Mouse (Mus musculus) liver, embryonic 11.5 days (tissue): ENCODE data around the gene Sytl2. TPM values are rescaled to one million over a fixed set of nuclear protein-coding genes. Genes with fewer than 3 reads are reported as not detected.

Experiments used
- ATAC-seq: fragments of 200-750 bp; cut with Nextera tagmentation; replicated peaks from 2 replicates; pipeline ENCODE4 v1.8.0; 2017; ENCODE audit warnings: moderate number of reproducible peaks, mild to moderate bottlenecking, moderate TSS enrichment, moderate library complexity; ENCODE audit not compliant: low FRiP score
- DNase-seq: peaks from one replicate; pipeline ENCODE4 v3.0.0-alpha.2; 2017; ENCODE audit warnings: low spot score
- H3K27ac ChIP-seq: fragments of 300-500 bp; sonication (generic); 2 replicates; pipeline ENCODE4 v1.5.1; 2014; ENCODE audit warnings: mild to moderate bottlenecking, low read depth, low read length, control low read depth
- H3K27me3 ChIP-seq: fragments of 300-500 bp; sonication (generic); replicated peaks from 2 replicates; pipeline ENCODE4 v1.6.1; 2014; ENCODE audit warnings: low read length, mixed read lengths; ENCODE audit not compliant: control insufficient read depth, insufficient read depth
- H3K36me3 ChIP-seq: fragments of 300-500 bp; sonication (generic); 2 replicates; pipeline ENCODE4 v1.6.1; 2014; ENCODE audit warnings: mild to moderate bottlenecking, low read length, moderate library complexity, mixed read lengths; ENCODE audit not compliant: control insufficient read depth, insufficient read depth
- H3K4me1 ChIP-seq: fragments of 300-500 bp; sonication (generic); replicated peaks from 2 replicates; pipeline ENCODE4 v1.6.1; 2014; ENCODE audit warnings: low read length, mixed read lengths; ENCODE audit not compliant: control insufficient read depth, insufficient read depth
- H3K4me2 ChIP-seq: fragments of 300-500 bp; sonication (generic); 2 replicates; pipeline ENCODE4 v1.6.1; 2014; ENCODE audit warnings: mild to moderate bottlenecking, control low read depth, moderate library complexity
- H3K4me3 ChIP-seq: fragments of 300-500 bp; sonication (generic); 2 replicates; pipeline ENCODE4 v1.5.1; 2014; ENCODE audit warnings: low read depth, low read length, control low read depth
- H3K9ac ChIP-seq: fragments of 300-500 bp; sonication (generic); 2 replicates; pipeline ENCODE4 v1.6.1; 2014; ENCODE audit warnings: low read depth, low read length, control low read depth
- H3K9me3 ChIP-seq: fragments of 300-500 bp; sonication (generic); 2 replicates; pipeline ENCODE4 v1.6.1; 2016; ENCODE audit warnings: low read length, inconsistent platforms, mixed read lengths; ENCODE audit not compliant: control insufficient read depth
- whole genome bisulfite sequencing: fragments of 180-500 bp; shearing (Covaris S2); extraction: QIAGEN DNeasy Blood & Tissue Kit; methylation state at CpG from one replicate; pipeline ENCODE4 v1.1.7; 2014; 5-methylcytosine and 5-hydroxymethylcytosine counted together
- polyA plus RNA-seq: library from polyadenylated mRNA; unstranded; fragments of >200 nt; fragmentation: Nextera tagmentation; extraction: Ambion mirVana; gene quantifications from 2 replicates; pipeline ENCODE4 v1.2.1, GENCODE M21; 2014

The Sytl2 gene
- polyA plus RNA-seq, 1 experiment from 2014 or later: 1.9 TPM

DNA sequence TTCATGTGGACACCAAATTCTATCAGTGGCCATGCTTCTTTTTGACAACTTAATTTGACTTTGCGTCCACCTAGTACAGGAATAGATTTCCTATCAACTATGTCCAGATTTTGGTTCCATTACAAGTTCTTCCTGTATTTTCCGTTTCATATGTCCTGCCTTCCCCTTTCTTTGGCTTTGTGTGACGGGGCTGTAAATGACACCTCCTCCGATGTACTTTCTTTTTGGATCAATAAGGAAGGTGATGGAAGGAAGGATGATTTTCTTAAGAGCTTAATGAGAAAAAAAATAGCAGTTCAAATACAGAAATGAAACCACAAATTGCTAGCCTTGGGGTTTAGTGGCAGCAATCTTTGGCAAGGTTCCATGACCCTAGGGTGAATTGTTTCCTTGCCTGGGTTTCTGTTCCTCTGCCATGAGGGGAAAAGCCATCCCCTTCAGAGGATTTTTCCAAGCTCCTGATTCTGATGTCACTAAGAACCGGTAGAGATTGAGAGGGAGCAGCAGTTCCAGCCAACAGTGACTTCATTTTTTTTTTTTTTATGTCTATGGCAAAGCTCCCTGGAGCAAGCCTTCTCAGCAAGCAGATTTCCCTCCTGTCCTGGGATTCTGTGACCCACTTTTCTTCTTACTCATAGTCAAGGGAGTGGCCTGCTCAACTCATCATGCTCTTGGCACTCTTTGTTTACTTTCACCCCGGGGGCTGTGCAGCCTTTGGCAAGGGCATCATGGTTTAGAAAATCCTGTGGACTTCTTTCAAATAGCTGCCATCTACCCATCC is 68.2 kb downstream of the Sytl2 start:
- Histone ChIP-seq H3K4me1 (no peaks in the 10 kb centered on the region), H3K4me3 (no peak overlapping the region), H3K9me3 (no peaks in the 10 kb centered on the region), H3K27me3 (no peaks in the 10 kb centered on the region), H3K9ac (no peak overlapping the region), H3K4me2 (no peak overlapping the region), H3K36me3 (no peaks in the 10 kb centered on the region), H3K27ac (no peak overlapping the region)
- DNase-seq (no peak), ATAC-seq (no peak)
- WGBS: 69% methylated on average over 6 of the region's 6 CpGs

DNA sequence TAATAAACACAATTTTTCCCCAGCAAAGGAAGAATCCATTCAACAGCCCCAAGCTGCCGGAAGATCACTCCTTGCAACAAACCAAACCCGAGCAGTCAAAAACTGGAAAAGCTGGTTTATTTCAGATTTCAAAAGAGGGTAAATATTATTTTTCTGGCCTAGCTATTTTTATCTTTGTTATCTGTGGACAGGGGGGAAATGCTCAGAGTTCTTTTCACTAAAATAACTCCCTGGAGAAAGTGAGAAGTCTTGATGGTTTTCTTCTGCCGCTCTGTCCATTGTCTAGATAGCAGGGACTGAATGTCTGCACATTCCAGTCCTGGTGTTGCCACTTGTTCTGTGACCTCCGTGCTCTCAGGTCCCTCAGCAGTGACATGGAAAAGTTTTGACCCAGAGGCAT is 70.8 kb downstream of the Sytl2 start:
- WGBS: 68% methylated on average over 4 of the region's 4 CpGs
- H3K27ac ChIP-seq: no peak overlapping the region
- DNase-seq: no peak
- H3K9ac ChIP-seq: no peak overlapping the region
- no peak overlapping the region for H3K4me3 ChIP-seq
- H3K27me3 ChIP-seq: no peaks in the 10 kb centered on the region
- no peak for ATAC-seq
- H3K36me3 ChIP-seq: no peaks in the 10 kb centered on the region
- no peak overlapping the region for H3K4me2 ChIP-seq
- H3K4me1 ChIP-seq: no peaks in the 10 kb centered on the region
- no peaks in the 10 kb centered on the region for H3K9me3 ChIP-seq

DNA sequence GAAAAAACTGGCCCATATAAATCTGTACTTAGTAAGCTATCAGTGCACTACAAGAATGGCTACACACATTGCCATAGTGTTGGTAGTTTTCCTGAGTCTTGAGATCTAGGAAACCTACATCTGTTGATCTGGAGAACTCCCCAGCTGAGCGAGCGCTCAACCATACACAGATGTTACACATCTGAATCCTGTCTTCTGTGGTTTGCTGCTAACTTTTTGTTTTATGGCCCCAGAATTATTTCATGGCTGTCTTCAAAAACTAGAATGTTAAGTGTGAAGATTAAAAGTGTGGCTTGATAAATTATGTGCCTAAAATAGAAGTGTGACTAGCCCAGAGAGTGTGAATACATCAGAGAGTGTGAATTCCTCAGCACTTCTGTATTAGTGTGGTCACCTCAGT is 82.4 kb downstream of the Sytl2 start:
- Histone ChIP-seq H3K4me1 (peaks cover 4% of the 10 kb centered on the region; the same call in 1 of the 2 replicates), H3K9ac (no peak overlapping the region), H3K27ac (no peak overlapping the region), H3K4me3 (no peak overlapping the region), H3K4me2 (no peak overlapping the region), H3K9me3 (no peaks in the 10 kb centered on the region), H3K27me3 (no peaks in the 10 kb centered on the region), H3K36me3 (no peaks in the 10 kb centered on the region)
- no peak for ATAC-seq
- DNase-seq: no peak
- 94% methylated on average over 2 of the region's 2 CpGs for WGBS

DNA sequence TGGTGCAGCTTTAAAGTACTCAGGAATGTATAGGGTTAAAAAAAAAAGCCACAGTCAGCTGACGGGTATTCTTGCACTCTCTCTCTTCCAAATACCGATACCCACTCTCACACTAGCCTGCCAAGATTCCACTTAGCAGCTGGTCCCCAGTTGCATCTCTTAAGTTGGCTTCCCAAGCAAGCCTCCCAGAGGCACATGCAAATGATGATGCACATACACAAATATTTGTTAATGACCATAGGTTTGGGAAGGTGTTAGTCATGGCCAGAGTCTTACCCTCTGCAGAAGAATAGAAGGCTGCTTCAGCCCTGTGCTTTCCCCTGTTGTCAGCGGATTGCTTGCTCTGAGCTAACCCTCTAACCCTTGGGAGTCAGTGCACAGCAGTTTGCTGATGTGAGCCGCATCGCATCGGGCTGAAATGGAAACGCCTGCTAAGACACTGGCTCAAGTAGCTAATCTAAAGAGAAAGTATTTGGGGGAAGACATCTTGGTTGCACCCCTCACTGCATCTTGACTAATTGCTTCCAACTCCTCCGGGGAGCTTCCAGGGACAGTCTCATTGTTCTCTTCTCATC is 84.9 kb downstream of the Sytl2 start:
- Histone ChIP-seq H3K27me3 (no peaks in the 10 kb centered on the region), H3K9ac (no peak overlapping the region), H3K4me1 (peaks cover 4% of the 10 kb centered on the region; the same call in 1 of the 2 replicates), H3K9me3 (no peaks in the 10 kb centered on the region), H3K4me2 (no peak overlapping the region), H3K36me3 (no peaks in the 10 kb centered on the region), H3K4me3 (no peak overlapping the region), H3K27ac (no peak overlapping the region)
- 22% methylated on average over 8 of the region's 8 CpGs for WGBS
- no peak for DNase-seq
- no peak for ATAC-seq

DNA sequence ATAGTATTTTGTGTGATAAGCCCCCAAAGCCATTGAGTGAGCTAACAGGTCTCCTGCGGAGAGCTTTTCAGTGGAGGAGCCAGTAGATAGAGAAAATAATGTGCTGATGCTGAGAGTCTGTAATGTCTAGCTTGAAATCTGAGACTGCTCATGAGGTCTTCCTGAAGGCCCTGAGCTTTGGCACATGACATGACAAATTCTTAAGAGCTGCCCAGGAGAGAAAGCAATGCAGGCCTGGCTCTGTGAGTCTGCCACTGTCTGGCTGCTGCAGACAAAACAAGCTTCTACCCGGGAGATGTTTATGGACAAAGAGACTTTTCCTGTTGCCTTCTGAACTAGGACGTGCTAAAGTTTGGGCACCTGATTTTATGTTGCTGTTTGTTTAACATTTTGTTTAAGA is 87.7 kb downstream of the Sytl2 start:
- Histone ChIP-seq H3K9me3 (no peaks in the 10 kb centered on the region), H3K27ac (no peak overlapping the region), H3K4me1 (peaks cover 4% of the 10 kb centered on the region; the same call in 1 of the 2 replicates), H3K4me3 (no peak overlapping the region), H3K4me2 (no peak overlapping the region), H3K27me3 (no peaks in the 10 kb centered on the region), H3K36me3 (no peaks in the 10 kb centered on the region), H3K9ac (no peak overlapping the region)
- WGBS: 52% methylated on average over 3 of the region's 3 CpGs
- ATAC-seq (no peak), DNase-seq (no peak)

DNA sequence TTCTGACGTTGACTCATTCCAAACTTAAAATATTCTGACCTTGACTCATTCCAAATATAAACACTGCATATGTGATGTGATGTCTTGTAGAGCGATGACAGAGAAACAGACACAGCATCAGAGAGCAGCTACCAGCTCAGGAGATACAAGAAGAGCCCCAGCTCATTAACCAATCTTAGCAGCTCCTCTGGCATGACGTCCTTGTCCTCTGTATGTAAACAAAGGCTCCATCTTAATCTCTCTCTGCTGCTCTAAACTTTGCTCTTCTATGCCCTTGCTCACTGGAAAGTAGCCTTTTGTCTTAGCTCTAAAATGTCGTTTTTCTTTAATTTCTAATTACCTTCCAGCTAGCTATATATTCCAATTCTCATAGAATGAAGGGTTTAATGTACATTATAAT is 93.0 kb downstream of the Sytl2 start:
- H3K4me2 ChIP-seq: no peak overlapping the region
- no peaks in the 10 kb centered on the region for H3K36me3 ChIP-seq
- ATAC-seq (0 out of 2 replicates have a peak, but pooled peaks have one; percentile 41), DNase-seq (no peak)
- H3K9me3 ChIP-seq: no peaks in the 10 kb centered on the region
- no peaks in the 10 kb centered on the region for H3K27me3 ChIP-seq
- H3K27ac ChIP-seq: no peak overlapping the region
- no peak overlapping the region for H3K4me3 ChIP-seq
- no peak overlapping the region for H3K9ac ChIP-seq
- no peaks in the 10 kb centered on the region for H3K4me1 ChIP-seq
- 47% methylated on average over 4 of the region's 4 CpGs for WGBS

DNA sequence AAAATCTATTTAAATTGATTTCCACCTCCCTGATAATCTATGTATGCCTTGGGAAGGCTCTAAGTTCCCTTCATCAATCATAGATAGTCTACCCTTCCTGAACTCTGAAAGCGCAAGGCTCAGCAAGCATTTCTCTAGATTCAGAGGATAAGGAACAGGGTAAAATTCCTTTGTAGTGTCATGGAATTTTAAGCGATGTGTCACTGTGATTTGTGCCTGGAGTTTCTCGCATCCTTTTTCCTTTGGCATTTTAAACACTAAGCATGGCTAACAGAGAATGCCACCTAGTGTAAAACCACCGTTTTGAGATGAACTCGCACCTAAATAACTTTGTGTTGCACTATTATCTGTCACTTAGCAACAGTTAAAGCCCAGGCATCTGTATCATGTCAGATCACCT is 93.9 kb downstream of the Sytl2 start:
- no peak overlapping the region for H3K9ac ChIP-seq
- H3K9me3 ChIP-seq: no peaks in the 10 kb centered on the region
- 54% methylated on average over 5 of the region's 5 CpGs for WGBS
- ATAC-seq (no peak), DNase-seq (no peak)
- no peak overlapping the region for H3K27ac ChIP-seq
- no peaks in the 10 kb centered on the region for H3K4me1 ChIP-seq
- H3K4me3 ChIP-seq: no peak overlapping the region
- H3K27me3 ChIP-seq: no peaks in the 10 kb centered on the region
- no peak overlapping the region for H3K4me2 ChIP-seq
- no peaks in the 10 kb centered on the region for H3K36me3 ChIP-seq

DNA sequence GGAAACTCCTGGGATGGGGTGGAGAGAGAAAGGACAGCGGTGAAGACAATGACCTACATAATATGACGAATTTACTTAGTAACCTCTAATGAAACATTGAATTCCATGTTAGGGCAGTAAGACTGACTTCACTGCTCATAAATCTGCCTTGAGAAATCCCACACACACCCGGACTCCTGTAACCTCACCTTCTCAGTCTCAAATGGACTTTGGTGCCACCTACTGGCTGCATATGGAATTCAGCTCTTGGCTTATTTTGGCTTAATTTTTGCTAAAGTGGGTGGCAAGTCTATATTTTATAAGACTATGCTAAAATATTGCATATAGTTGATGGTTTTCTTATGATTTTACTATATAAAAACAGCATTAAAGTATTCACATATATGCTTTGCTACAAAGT is 107.9 kb downstream of the Sytl2 start:
- H3K9ac ChIP-seq: no peak overlapping the region
- H3K36me3 ChIP-seq: no peaks in the 10 kb centered on the region
- H3K9me3 ChIP-seq: no peaks in the 10 kb centered on the region
- no peaks in the 10 kb centered on the region for H3K4me1 ChIP-seq
- H3K27ac ChIP-seq: no peak overlapping the region
- no peak overlapping the region for H3K4me2 ChIP-seq
- ATAC-seq (no peak), DNase-seq (no peak)
- WGBS: 45% methylated on average over 3 of the region's 3 CpGs
- H3K4me3 ChIP-seq: no peak overlapping the region
- H3K27me3 ChIP-seq: no peaks in the 10 kb centered on the region
